Mouse (Mus musculus): ENCODE results near the gene Sez6.

Sez6 gene

DNA sequence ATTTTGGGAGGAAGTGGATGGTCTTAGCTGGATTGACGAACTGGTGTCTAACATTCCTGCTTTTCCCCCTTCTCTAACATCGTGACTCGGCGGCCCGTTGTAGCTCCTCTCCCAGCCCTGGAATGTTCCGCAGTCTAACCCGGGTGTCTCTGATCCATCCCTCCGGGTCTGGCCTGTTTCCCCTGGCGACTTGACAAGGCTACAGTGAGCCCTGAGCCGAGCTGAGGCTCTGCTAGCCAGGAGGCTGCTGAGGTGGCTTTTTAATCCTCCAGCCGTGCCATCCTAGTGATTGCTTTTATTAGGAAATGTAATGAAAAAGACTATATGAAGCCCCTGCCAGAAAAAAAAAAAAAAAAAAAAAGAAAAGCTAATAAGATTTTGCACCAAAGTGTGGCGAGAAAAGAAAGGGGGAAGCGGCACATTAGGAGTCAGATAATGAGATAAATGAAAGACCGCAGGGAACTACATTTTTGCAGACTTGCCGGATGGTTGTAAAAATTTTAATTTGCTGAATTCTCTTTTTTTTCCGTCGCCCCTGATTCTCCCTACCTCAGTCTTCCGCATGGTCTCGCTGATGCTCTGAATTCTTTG lies 24.4 kb upstream of the Sez6 start:
- DNase-seq, result no peak

DNA sequence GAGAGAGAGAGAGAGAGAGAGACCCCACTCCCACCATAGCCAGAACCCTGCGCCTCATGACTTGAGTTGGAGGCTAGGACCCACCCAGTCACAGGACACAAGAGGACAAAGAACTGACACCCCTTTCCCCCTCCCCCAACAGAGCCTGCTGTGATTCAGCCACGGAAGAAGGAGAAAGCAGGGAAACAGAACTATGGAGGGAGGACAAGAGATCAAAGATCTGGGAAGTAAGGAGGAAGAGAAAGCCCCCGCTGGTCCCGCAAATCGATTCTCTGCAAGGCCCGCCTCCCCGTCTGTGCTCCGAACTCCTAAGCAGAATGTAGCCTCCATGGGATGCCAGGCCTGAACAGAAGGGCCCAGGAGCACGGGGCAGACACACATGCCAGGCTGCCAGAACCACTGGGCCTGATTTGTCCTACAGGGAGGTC lies 23.8 kb upstream of the Sez6 start:
- no peak for DNase-seq

DNA sequence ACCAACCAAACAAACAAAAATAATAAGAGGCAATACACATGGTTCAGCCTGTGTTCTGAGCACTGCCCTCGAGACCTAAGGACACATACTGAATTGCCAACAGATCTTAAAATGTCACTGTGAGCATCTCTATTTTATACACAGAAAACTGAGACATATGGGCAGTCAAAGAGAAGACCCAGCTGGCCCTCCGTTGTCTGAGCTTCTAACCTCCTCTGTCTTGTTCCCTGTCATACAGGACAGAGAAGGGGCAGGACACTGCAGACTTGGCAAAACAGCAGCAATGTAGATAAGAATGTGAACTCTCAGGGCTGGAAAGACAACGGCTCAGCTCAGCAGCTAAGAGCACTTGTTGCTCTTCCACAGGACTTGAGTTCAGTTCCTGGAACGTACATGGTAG lies 22.1 kb upstream of the Sez6 start:
- no peak for DNase-seq

DNA sequence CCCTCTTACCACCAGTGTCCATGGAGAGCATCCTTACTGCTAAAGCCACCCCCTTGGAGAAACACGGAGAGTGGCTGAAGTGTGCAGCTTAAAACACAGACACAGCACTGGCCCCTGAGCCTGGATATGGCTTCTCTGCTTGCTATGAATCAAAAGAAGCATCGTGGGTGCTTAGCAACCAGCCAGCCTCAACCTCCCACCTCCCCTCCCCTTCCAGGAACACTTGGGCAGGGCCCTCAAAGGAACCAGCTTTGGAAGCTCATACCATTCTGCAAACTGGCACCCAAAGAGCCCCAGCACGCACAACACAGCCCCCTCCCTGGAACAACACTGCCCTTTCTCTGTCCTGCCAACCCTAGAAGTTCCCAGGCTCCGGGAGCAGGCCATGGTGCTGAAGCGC lies 21.2 kb upstream of the Sez6 start:
- DNase-seq, result no peak

DNA sequence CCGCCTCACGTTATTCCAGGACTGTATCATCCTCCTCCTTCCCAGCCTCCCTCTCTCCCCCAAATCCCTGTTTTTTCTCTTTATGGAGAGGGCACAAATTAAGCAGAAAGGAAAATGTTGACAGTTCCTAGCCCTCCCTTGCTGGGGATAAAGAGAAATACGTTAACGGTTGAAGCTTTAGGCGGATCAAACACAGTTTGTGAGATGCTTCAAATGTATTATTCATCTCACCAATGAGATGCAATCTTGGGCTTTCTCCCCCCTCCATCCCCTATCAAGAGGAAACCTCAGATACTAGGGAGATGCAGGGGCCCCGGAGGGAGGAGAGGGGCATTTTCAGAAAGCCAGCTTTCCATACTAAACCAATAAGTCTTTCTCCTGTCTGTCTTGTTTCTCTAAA lies 20.8 kb upstream of the Sez6 start:
- no peak for DNase-seq

DNA sequence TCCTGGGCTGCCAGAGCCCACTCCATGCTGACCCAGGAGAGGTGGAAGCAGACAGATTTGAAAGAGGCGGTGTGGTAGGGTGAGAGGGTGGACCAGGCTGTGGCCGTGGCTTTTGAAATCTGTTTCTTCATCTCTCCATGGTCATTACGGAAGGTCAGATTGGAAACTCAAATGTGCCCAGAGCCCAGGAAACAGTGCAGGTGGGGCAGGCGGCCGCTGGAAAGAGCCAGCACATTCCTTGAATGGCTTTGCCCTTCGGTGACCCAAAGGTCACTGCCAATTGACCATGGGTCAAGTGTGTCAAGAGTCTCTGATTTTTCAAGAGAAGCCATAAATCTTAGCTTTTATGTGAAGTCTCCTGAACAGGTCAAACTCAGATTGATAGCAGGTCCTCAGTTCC lies 17.1 kb upstream of the Sez6 start:
- DNase-seq, result no peak

DNA sequence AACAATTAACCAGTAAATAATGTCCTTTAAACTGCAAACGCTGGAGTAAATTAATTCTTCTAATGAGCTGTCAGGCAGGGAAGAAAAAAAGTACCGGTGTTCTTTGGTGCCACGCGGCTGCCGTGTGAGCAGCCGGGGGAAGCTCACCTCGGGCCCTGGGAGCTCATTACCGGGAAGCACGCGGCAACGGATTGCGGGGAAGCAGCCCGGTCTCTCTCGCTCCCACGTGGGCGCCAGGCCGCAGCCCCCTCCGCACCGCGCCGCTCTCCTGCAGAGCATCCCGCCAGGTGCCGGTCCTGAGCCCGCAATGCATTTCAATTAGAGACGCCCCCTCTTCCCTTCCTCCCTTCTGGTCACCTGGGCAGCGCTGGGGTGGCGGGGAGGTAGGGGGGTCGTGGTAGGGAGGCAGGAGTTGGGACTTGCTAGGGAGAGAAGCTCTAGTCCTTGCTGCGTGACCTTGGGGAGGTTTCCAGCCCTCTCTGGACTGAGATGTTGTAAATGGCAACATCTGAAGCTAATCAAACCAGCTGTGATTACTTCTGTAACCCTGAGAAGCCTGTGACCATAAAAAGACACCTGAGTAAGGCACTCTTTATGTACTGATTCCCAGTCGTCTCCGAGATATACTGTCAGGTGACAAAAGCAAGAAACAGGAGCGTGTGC lies 15.9 kb upstream of the Sez6 start:
- DNase-seq, result no peak

DNA sequence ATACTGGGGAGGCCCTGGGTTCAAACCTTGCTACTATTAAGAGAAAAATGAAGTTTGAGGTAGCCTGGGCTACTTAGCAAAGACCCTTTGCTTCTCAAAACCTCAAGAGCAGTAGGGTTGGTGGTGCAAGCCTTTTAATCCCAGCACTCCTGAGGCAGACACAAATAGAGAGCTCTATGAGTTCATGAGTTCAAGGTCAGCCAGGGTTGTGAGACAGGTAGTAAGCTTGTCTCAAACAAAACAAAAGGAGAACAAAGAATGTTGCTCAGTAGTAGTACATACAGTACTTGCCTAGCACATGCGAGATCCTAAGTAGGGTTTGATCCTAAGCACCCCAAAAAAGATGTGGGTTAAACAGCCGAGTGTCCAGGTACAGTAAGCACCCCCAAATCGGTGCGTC lies 13.9 kb upstream of the Sez6 start:
- DNase-seq, result no peak

DNA sequence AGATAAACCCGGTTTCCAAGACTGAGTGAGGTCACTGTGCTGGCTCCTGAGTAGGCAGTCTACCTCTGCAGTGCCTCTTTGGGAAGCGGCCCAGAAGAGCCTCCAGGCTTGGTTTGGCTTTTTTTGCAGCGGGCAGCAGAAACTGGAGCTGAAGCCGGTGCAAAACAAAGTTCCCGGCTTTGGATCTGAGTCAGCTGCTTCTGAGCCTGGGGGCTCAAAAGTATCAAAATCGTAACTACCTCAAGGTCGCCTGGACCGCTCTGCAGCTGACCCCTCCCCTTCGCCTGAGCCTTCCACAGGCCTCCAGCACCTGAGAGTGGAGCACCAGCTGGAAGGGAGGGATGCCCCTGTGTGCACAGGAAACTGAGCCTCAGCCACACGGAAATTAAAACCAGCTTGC lies 13.4 kb upstream of the Sez6 start:
- no peak for DNase-seq

DNA sequence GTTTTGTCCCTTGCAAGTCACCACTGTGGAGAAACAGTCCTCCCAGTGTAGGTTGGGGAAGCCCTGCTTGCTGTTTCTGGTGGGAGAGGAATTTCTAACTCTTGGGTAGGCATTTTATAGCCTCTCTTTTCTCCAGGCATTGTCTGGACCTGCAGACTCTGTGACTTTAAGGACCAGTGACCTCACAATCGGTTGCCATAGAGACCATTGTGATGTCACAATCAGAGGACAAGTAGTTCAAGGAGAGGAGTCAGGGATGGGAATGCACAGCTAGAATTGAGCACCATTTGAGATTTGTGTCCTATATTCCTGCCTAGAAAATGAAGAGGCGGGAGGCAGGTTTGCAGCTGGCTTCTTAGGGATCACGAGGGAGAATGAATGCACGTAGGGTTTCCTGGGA lies 7.3 kb upstream of the Sez6 start:
- no peak for DNase-seq

DNA sequence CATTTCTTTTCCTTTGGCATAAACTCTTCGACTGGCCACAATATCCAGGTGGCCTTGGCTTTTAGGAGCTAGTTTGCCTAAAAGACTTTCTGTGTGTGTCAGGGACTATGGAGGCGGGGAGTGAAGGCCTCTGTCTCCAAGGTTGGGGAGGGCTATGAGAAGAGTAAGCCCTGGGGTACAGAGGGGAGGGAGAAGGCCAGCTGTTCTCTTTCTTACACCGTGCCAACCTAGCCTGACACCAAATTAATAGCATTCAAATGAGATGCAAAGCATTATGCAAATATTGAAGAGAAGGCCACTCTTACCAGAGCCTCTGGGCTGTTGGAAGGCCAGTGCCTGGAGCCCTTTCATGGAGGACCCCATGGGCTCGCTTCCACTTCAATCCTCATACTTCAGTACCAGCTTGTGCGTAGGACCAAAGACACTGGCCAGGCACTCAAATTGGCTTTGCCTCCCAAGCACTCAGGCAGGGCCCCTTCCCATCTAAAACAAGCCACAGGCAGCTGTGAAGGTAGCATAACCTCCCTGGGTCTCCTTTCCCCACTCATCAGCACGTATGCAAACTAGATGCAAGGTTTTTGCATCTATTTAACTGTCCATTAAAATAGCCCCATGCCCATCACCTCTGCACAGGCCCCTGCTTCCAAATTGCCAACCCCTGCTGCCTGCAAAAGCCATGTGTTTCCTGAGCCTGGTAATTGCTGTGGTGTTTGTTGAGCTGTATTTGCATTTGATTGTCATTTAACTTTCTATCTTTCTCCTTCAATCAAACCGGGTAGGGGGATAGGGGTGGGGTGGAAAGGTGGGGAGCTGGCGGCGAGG lies 4.6 kb upstream of the Sez6 start:
- DNase-seq, result no peak

DNA sequence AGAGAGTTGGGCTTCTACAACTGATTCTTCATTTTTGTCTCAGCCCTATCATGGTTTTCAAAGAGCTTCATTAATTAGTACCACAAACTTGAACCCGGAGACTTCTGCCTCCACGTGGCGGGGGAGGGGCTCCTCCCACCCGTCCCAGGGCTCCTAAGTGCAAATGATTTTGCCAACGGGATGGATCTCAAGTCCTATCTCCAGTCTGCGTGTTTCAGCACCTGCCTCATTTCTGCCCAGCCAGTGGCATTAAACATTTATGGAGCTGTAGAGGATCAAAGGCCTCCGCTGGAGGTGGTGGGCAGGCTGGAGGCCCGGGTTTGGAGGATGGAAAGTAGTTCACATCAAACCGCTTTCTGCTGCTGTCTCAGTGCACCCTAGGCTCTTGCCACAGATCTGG lies 3.9 kb upstream of the Sez6 start:
- no peak for DNase-seq

DNA sequence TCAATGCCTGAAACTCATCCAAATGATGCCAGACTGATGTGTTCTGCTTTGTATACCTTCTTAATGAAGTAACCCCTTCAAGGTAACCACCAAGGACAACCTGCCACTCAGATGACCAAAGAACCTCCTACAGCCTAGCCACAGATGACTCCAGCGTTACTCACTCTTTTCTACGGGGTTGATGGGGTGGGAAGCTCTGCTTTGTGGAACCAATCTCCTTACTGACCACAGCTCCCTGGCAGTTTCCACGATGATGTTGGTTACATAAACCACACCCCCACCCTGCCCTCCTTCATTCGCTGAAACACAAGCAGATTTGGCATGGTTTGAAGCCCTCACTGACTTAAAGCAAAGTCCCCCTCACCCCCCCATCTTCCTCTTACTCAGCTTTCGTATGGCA lies 2.8 kb upstream of the Sez6 start:
- no peak for DNase-seq

DNA sequence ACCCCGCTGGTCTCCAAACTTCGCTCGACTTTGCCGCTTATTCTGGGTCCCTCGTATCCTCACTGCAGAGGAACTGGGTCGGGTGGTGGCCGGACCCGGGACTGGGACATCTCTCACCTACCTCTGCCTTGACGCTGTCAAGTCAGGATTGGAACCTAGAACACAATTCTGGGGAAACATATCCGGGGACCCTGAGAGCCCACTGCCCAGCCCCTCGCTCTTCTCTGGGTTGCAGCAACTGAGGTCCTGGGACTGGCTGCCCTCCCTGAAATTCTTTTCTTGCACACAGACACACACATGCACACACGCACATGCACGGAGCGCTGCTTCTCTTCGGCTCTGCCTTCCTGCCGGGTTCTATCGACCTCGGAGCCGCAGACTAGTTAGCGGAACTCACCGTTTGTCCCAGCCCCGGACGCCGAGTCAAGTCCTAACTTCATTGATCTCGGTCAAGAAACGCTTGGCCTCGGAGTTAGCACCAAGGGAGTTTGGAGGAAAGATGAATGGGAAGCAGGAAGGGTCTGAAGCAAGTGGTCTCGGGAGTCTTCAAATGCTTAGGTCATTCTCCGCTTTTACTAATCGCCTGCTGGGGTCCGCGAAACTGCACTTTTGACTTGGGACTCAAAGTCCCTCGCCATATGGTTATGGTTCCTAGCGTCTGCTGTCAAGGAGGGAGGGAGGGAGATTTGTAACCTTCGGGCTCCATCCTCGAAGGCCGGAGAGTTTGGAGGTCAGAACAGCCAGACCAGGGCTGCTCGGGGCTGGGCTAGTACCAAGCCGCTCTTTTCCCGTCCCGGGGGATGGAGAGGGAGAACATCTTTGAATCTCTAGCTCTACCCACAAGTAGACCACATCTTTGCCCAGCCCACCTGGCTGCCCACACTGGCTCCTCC lies 1.2 kb downstream of the Sez6 start:
- no peak for DNase-seq

DNA sequence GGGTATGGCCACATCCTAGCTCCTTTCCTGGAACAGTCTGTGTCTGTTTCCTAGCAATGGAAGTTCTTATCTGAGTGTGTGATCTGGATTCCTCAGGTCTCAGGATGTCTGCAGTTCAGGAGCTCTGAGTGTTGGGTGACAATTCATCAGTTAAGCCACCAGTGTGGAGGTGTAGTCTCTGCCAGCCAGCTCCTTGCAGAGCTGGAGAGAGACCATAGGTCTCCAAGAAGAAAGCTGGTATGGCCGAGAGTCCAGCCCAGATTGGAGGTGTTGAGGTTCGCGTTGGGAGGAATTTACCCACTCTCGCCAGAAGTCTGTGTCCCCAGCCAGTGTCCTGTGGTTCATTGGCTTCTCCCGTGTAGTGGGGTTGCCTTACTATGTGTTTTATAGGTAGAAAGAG lies 2.0 kb downstream of the Sez6 start:
- no peak for DNase-seq

DNA sequence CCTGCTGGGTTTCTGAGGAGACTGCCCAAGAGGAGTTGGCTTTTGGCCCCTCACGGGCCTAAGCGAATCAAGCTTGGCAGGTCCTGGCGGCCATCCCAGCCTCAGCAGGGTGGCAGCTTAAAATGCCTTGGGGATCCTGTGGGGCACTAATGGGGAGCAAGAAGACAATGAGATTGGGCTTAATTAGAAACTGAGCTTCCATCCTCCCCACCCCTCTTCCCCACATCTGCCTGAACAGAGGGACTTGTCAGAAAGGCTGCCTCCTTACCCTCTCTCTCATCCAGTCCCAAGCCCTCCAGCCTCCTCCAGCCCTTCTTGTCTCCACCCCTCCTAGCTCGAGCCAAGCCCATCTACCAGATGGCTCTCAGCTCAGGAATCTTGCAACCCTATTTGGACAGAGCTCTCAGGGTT lies 3.5 kb downstream of the Sez6 start:
- no peak for DNase-seq

DNA sequence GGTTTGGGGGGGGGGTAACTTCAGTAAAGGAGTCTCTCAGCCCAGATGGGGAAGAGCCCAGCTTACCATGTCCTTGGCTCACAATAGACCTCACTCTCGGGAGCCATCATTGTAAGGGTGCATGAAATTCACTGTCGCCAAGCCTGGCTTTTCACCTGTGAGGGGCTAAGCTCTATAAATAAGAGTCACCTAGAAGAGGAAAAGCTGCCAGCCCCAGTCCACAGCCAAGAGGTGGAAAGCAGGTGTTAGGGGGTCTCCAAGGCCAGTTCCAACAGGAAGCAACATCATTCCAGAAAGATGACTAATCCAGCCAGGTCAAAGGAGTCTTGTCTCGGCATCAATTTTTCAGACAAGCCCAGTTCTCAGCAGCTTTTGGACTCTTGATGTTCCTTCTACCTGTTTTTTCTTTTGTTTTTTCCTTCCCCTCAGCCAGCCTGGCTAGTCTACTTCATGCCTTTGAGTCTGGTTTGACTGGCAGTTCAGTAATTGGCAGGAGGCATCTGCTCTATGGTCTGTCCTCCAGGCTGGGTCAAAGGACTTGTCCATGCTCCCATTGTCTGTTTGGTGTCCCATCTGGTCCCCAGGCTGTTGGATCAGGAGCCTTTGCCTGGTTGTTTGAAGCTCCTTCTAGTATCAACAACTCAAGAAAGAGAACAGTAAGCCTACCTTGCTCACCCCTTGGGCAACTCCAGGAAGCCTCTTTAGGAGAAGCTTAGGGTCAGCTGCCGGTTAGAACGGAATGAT lies 4.1 kb downstream of the Sez6 start:
- no peak for DNase-seq

DNA sequence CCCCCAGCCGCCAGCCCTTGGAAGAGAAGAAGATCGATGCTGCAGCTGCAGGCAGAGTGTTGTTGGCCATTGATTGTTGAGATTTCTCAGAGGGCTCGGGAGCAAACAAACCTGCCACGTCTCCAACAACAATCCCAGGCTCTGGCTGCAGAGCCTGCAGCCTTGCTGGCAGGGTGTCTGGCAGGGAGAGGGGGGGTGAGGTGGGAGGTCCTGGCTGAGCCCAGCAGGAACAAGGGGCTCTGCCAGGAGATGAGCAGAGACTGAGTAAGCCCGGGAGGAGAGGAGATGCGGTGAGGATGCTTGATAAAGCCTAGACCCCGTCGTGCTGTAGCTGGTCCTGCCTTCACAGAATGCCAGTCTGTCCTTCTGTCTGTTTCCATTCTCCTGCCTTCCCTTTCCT lies 6.2 kb downstream of the Sez6 start:
- no peak for DNase-seq

DNA sequence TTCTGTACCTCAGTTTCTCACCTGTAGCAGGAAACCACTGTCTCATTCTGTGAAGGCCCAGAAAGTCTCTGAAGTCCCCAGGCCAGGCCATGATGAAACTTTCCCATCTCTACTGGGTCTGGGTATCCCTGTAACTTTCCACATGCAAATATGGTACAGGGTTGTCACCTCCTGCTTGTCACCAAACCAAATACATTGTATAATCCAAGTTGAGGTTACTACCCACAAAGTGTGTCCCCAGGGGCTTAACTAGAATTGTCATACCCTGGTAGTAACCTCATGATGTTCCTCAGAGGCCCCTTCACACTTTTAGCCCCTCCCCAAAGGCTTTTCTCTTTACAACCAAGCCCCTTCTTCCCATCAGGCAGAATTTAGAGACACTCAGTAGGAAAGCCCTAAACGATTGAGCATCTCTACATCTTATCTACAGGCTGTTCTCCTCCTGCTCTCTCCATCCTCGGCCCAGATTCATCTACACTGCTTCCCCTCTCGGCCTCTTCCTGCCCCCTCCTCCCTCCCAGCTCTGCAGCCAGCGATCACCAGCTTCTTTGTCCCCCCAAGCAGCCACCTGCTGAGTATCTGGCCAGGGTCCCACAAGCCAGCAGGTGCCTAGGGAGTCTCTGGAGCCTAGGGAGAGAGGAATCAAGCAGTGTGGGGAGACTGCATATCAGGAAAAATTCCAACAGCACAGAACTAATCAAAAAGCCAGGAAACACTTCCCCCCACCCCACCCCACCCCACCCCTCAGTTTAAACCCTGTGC lies 7.2 kb downstream of the Sez6 start:
- DNase-seq, result no peak

DNA sequence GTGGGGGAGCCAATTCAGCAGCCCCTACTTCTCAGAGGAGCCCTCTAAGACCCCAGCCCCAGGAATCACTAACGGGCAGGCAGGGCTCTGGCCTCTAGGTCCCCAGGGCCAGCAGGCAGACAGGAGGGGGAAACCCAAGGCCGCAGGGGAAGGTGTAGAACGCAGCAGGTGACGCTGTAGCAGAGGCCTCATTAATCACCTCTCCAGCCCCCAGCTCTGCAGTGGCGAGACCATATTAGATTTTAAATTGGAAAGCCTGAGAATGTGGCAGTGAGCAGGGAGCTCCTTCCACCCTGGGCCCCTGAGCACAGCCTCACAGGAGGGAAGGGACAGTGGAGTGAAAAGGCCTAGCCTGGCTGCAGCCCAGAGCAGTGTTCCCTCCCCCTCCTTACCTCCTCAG lies 11.6 kb downstream of the Sez6 start:
- no peak for DNase-seq

DNA sequence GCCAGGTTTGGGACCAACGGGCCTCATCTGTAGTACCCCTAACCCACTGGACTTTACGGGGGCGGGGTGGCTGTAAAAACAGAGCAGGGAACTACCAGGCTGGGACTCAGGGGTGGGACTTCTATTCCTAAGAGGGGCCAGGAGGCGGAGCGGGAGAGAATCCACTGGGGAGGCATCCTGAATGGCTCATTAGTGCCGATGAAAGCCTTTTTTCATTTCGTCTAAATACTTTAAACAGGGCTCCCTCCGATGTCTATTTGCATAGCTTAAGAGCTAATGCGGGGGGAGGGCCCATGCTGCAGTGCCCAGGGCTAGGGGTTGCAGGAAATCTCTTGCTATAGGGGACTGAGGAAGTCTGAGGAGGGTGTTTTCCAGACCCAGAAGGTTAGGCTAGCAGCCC lies 17.3 kb downstream of the Sez6 start:
- no peak for DNase-seq

All from spleen, adult 18-20 months (tissue).